Comparison of ENCODE assay signal across 19 mouse cellular contexts in the genomic region with DNA sequence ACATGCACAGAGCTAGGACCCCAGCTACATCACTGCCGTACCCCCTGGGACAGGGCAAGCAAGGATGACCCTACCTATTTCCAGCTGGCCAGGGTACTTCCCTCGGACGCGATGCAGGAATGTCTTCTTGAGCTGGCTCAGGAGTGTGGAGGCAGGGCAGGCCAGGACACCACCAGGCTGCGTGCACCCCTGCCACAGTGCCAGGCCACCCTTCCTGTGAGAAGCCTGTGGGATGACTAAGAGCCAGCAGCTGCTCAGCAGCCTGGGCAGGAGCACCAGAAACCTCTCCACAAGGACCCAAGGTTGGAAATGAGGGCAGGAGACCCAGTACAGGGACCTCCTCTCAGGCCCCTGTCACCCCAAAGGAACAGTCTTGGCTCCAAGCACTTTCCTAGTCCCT. TPM values are rescaled to one million over a fixed set of nuclear protein-coding genes. Genes with fewer than 3 reads are reported as not detected.
DNase-seq lines count a peak whose midpoint lies in the region; ATAC-seq and TF ChIP-seq lines count a peak whose summit lies in the region.
"Had no signal": no experiment of that assay in that cellular context is flagged by ENCODE, and none has a peak within 500 bp of the region (broad histone marks: within the 10 kb centered on the region; RNA-seq: fewer than 3 reads in every experiment).

No protein-coding gene starts in this region.

- no peaks in the 10 kb centered on the region for H3K79me3 ChIP-seq in C2C12 (ENCODE audit: low read depth)

- no peak for ATAC-seq in heart, embryonic 12.5 days (ENCODE audit: insufficient number of reproducible peaks, low FRiP score)
- ATAC-seq in midbrain, embryonic 13.5 days, result no peak
- ATAC-seq: forebrain, embryonic 14.5 days; intestine, embryonic 15.5 days had no signal

- WGBS in heart, embryonic 12.5 days, result 90% methylated on average over 5 of the region's 5 CpGs
- WGBS in midbrain, embryonic 10.5 days, result 85% methylated on average over 5 of the region's 5 CpGs
- WGBS in midbrain, embryonic 13.5 days, result 84% methylated on average over 5 of the region's 5 CpGs

- no peak overlapping the region for H3K27ac ChIP-seq in heart, embryonic 12.5 days (ENCODE audit: poor library complexity, severe bottlenecking)
- 0 out of 2 replicates have a peak overlapping the region, but pooled peaks have one; percentile 23 for H3K27ac ChIP-seq in midbrain, embryonic 10.5 days (replicated peaks)
- no peak overlapping the region for H3K27ac ChIP-seq in midbrain, embryonic 13.5 days
- H3K27ac ChIP-seq: embryonic facial prominence, embryonic 15.5 days; forebrain, embryonic 10.5 days; hindbrain, embryonic 14.5 days; intestine, embryonic 15.5 days had no signal

- no peak for DNase-seq in heart, postnatal 25 days (ENCODE audit: low spot score)
- no peak for DNase-seq in midbrain, embryonic 10.5 days (ENCODE audit: low spot score)
- no peak for DNase-seq in layer of hippocampus, postnatal 36 days
- DNase-seq: adrenal gland, adult 8-10 months; cerebellum, adult 11 months; cerebellum, adult 8-10 months; heart, postnatal 36 days; kidney, adult 18-20 months had no signal

- H3K36me3 ChIP-seq in heart, embryonic 12.5 days, result peaks cover 7% of the 10 kb centered on the region
- peaks cover 10% of the 10 kb centered on the region for H3K36me3 ChIP-seq in midbrain, embryonic 10.5 days
- peaks cover 10% of the 10 kb centered on the region for H3K36me3 ChIP-seq in midbrain, embryonic 13.5 days
- H3K36me3 ChIP-seq in C2C12 (ENCODE audit: control insufficient read depth, insufficient read depth) (no peaks in the 10 kb centered on the region), myocyte (ENCODE audit: control insufficient read depth, insufficient read depth) (no peaks in the 10 kb centered on the region)

- H3K27me3 ChIP-seq in heart, embryonic 12.5 days (replicated peaks), result 0 out of 2 replicates have a peak, but pooled peaks cover 6% of the 10 kb centered on the region
- no peaks in the 10 kb centered on the region for H3K27me3 ChIP-seq in midbrain, embryonic 10.5 days (ENCODE audit: low read depth, poor library complexity, severe bottlenecking)
- no peaks in the 10 kb centered on the region for H3K27me3 ChIP-seq in midbrain, embryonic 13.5 days
- H3K27me3 ChIP-seq in C2C12 (ENCODE audit: control insufficient read depth, insufficient read depth, insufficient read length) (no peaks in the 10 kb centered on the region), myocyte (ENCODE audit: control insufficient read depth, insufficient read depth, insufficient read length) (no peaks in the 10 kb centered on the region)
- H3K27me3 ChIP-seq: embryonic facial prominence, embryonic 15.5 days; intestine, embryonic 15.5 days had no signal

- TF ChIP-seq POLR2A in myocyte (IDR thresholded peaks at IDR 0.05; ENCODE audit: insufficient read length, low read depth), result no peak

- H3K4me1 ChIP-seq in heart, embryonic 12.5 days (replicated peaks), result peaks cover 52% of the 10 kb centered on the region
- peaks cover 16% of the 10 kb centered on the region for H3K4me1 ChIP-seq in midbrain, embryonic 10.5 days
- H3K4me1 ChIP-seq in midbrain, embryonic 13.5 days (replicated peaks), result no peaks in the 10 kb centered on the region

- H3ac ChIP-seq in C2C12 (ENCODE audit: control insufficient read depth, insufficient read length, low read depth), result peak overlapping the region; percentile 27
- H3ac ChIP-seq in myocyte (ENCODE audit: control insufficient read depth, insufficient read length), result no peak overlapping the region

- 0 out of 2 replicates have a peak overlapping the region, but pooled peaks have one; percentile 0 for H3K9ac ChIP-seq in heart, embryonic 12.5 days
- no peak overlapping the region for H3K9ac ChIP-seq in midbrain, embryonic 13.5 days (replicated peaks)
- H3K9ac ChIP-seq: embryonic facial prominence, embryonic 15.5 days; hindbrain, embryonic 14.5 days; intestine, embryonic 15.5 days had no signal

- H3K9me3 ChIP-seq in heart, embryonic 12.5 days (replicated peaks), result no peaks in the 10 kb centered on the region
- no peaks in the 10 kb centered on the region for H3K9me3 ChIP-seq in midbrain, embryonic 10.5 days (replicated peaks)
- no peaks in the 10 kb centered on the region for H3K9me3 ChIP-seq in midbrain, embryonic 13.5 days
- H3K9me3 ChIP-seq: embryonic facial prominence, embryonic 15.5 days; forebrain, embryonic 10.5 days; intestine, embryonic 15.5 days had no signal

- H3K4me3 ChIP-seq in heart, embryonic 12.5 days, result no peak overlapping the region
- no peak overlapping the region for H3K4me3 ChIP-seq in midbrain, embryonic 10.5 days
- no peak overlapping the region for H3K4me3 ChIP-seq in midbrain, embryonic 13.5 days (replicated peaks)
- H3K4me3 ChIP-seq in C2C12 (ENCODE audit: insufficient read depth, poor library complexity, severe bottlenecking), result no peak overlapping the region
- H3K4me3 ChIP-seq in myocyte, result no peak overlapping the region
- H3K4me3 ChIP-seq: embryonic facial prominence, embryonic 15.5 days; erythroblast, embryonic 14.5 days; forebrain, embryonic 10.5 days; intestine, embryonic 15.5 days had no signal

- intact Hi-C loops in heart, postnatal 25 days (cut with DNase I), result no loop called here

- H3K4me2 ChIP-seq in heart, embryonic 12.5 days, result no peak overlapping the region
- H3K4me2 ChIP-seq in midbrain, embryonic 13.5 days (replicated peaks), result no peak overlapping the region
- peak overlapping the region; percentile 51 for H3K4me2 ChIP-seq in myocyte (ENCODE audit: low read depth)
- H3K4me2 ChIP-seq: embryonic facial prominence, embryonic 15.5 days; hindbrain, embryonic 14.5 days; intestine, embryonic 15.5 days had no signal

- TF ChIP-seq CTCF in C2C12 (IDR thresholded peaks at IDR 0.05; ENCODE audit: control insufficient read depth, insufficient read depth, insufficient read length), result no peak

- no peaks in the 10 kb centered on the region for H3K79me2 ChIP-seq in C2C12 (ENCODE audit: control insufficient read depth, insufficient read depth)
- H3K79me2 ChIP-seq in myocyte (ENCODE audit: control insufficient read depth, insufficient read depth), result no peaks in the 10 kb centered on the region

TF ChIP-seq in C2C12, 6 proteins besides CTCF, POLR2A, EP300 and RAD21:
- TF ChIP-seq MYOD1 (IDR thresholded peaks at IDR 0.05; ENCODE audit: control insufficient read depth, insufficient read length, low read depth), result peak; percentile 74
- TF ChIP-seq USF1 (IDR thresholded peaks at IDR 0.05; ENCODE audit: low read depth), result no peak

TF ChIP-seq in myocyte, 11 proteins besides CTCF, POLR2A, EP300 and RAD21:
- TF ChIP-seq TCF3 (IDR thresholded peaks at IDR 0.05; ENCODE audit: insufficient read length, low read depth) (no peak), SRF (IDR thresholded peaks at IDR 0.05; ENCODE audit: control insufficient read depth, insufficient read length, low read depth) (no peak), MYOD1 (IDR thresholded peaks at IDR 0.05; ENCODE audit: control insufficient read depth in 1 of 3, insufficient read length in 2 of 3, low read depth in 2 of 3) (peak in 2 of 3 experiments; percentile 76 to 90), TCF12 (IDR thresholded peaks at IDR 0.05; ENCODE audit: insufficient read depth, poor library complexity, severe bottlenecking) (peak; percentile 12), REST (IDR thresholded peaks at IDR 0.05; ENCODE audit: insufficient read depth, insufficient read length) (no peak), MYOG (IDR thresholded peaks at IDR 0.05; ENCODE audit: control insufficient read depth in 1 of 3, insufficient read depth in 1 of 3, insufficient read length in 2 of 3, low read depth in 2 of 3) (peak; percentile 40 to 95 (median 85))
TF ChIP-seq in myocyte: peak in this region for 3.

RNA-seq across cellular contexts. Expression of a gene that starts 26.0 kb away (rescaled TPM):
- polyA plus RNA-seq in heart, embryonic 12.5 days (2016; fragmentation: Nextera tagmentation; extraction: Ambion mirVana), result 1.3 and 1.5 TPM in 2 replicates
- total RNA-seq in heart, postnatal 25 days (2021), result under 1 TPM; 0.49 to 0.75 TPM
- polyA plus RNA-seq in midbrain, embryonic 10.5 days (2016; fragmentation: Nextera tagmentation; extraction: Ambion mirVana), result 0.86 and 0.97 TPM in 2 replicates
- 0.15 and 0.27 TPM in 2 replicates for polyA plus RNA-seq in midbrain, embryonic 13.5 days (2015; fragmentation: Nextera tagmentation; extraction: Ambion mirVana)
- 0.04 TPM for polyA plus RNA-seq in C2C12 (2012; fragmentation: generic; extraction: Trizol)
- 0.94 TPM for polyA plus RNA-seq in myocyte (2012; fragmentation: generic; extraction: Trizol)
- under 1 TPM; 0.10 to 0.28 TPM for total RNA-seq in layer of hippocampus, postnatal 36 days (2021)
- total RNA-seq: granulocyte monocyte progenitor cell, adult 5-6 weeks had no signal

RNA-seq across cellular contexts. Expression of a gene that starts 52.5 kb away (rescaled TPM):
- 59.5 and 63.3 TPM in 2 replicates for polyA plus RNA-seq in heart, embryonic 12.5 days (2016; fragmentation: Nextera tagmentation; extraction: Ambion mirVana)
- total RNA-seq in heart, postnatal 25 days (2021), result 10 to 100 TPM; 21.9 to 23.4 TPM
- 79.2 and 79.8 TPM in 2 replicates for polyA plus RNA-seq in midbrain, embryonic 10.5 days (2016; fragmentation: Nextera tagmentation; extraction: Ambion mirVana)
- polyA plus RNA-seq in midbrain, embryonic 13.5 days (2015; fragmentation: Nextera tagmentation; extraction: Ambion mirVana), result 102 and 105 TPM in 2 replicates
- 64.6 TPM for polyA plus RNA-seq in C2C12 (2012; fragmentation: generic; extraction: Trizol)
- 45.0 TPM for polyA plus RNA-seq in myocyte (2012; fragmentation: generic; extraction: Trizol)
- 10 to 100 TPM; 62.6 to 63.3 TPM for total RNA-seq in layer of hippocampus, postnatal 36 days (2021)
